Mouse (Mus musculus) CH12.LX (cell line): Measurements from ENCODE around the gene Polr2f.

ENCODE experiments used
- CTCF ChIP-seq, 2 experiments: IDR thresholded peaks in 1 of 2; conservative IDR thresholded peaks in 1 of 2; 2 replicates each; pipeline ENCODE4 v1.5.1; 2011 to 2012; ENCODE audit warnings: low read depth in 2 of 2, low read length in 2 of 2, improper control_type of control experiment in 1 of 2, inconsistent platforms in 1 of 2, mild to moderate bottlenecking in 1 of 2, moderate library complexity in 1 of 2
- GABPA ChIP-seq: IDR thresholded peaks from 2 replicates; pipeline ENCODE4 v1.6.1; 2012; ENCODE audit warnings: low read depth, low read length, improper control_type of control experiment, inconsistent platforms; ENCODE audit not compliant: insufficient replicate concordance
- JUND ChIP-seq: conservative IDR thresholded peaks from 2 replicates; pipeline ENCODE4 v1.6.1; 2011; ENCODE audit warnings: low read depth, low read length, improper control_type of control experiment
- MXI1 ChIP-seq: IDR thresholded peaks from 2 replicates; pipeline ENCODE4 v1.6.1; 2011; ENCODE audit warnings: mild to moderate bottlenecking, low read depth, low read length, improper control_type of control experiment
- NELFE ChIP-seq: IDR thresholded peaks from 2 replicates; pipeline ENCODE4 v1.6.1; 2011; ENCODE audit warnings: low read depth, low read length, improper control_type of control experiment
- POLR2A ChIP-seq: IDR thresholded peaks from 2 replicates; pipeline ENCODE4 v1.6.1; 2011; ENCODE audit warnings: low read depth, mild to moderate bottlenecking, improper control_type of control experiment, low read length
- SIN3A ChIP-seq: IDR thresholded peaks from 2 replicates; pipeline ENCODE4 v1.6.1; 2012; ENCODE audit warnings: low read length, improper control_type of control experiment, inconsistent platforms
- USF1 ChIP-seq: IDR thresholded peaks from 2 replicates; pipeline ENCODE4 v1.6.1; 2014; ENCODE audit warnings: low read depth, mild to moderate bottlenecking, inconsistent platforms, low read length, improper control_type of control experiment

GRCm38 (mm10) chr15:79185213-79185612 lies 44.4 kb downstream of the Polr2f start:
- no peak for TF ChIP-seq POLR2A
- no peak for TF ChIP-seq CTCF (conservative IDR thresholded peaks at IDR 0.05 in 1 of 2, IDR thresholded peaks at IDR 0.05 in 1 of 2; ENCODE audit: low read depth in 2 of 2, low read length in 2 of 2)
- TF ChIP-seq NELFE = no peak
- TF ChIP-seq GABPA = no peak
- no peak for TF ChIP-seq JUND
- no peak for TF ChIP-seq SIN3A
- TF ChIP-seq USF1 = no peak
- TF ChIP-seq MXI1 = no peak
